Mouse (Mus musculus): ENCODE results near the gene Psat1. TPM values are rescaled to one million over a fixed set of nuclear protein-coding genes. Genes with fewer than 3 reads are reported as not detected.

Gene Psat1
- polyA plus RNA-seq, 1 experiment from 2014 or later: 76.2 TPM

- Histone ChIP-seq H3K9me3 (no peaks in the 10 kb centered on the region), H3K27me3 (no peaks in the 10 kb centered on the region), H3K4me2 (no peak overlapping the region), H3K4me1 (replicated peaks) (no peaks in the 10 kb centered on the region), H3K9ac (no peak overlapping the region), H3K27ac (replicated peaks) (no peak overlapping the region), H3K4me3 (no peak overlapping the region), H3K36me3 (peaks cover 74% of the 10 kb centered on the region)
- WGBS: 89% methylated on average over 13 of the region's 13 CpGs
- ATAC-seq (ENCODE audit: low read depth): no peak
Measured at GRCm38 (mm10) chr19:15962313-15962712, 15.2 kb upstream of the Psat1 start.

- H3K27me3 ChIP-seq: no peaks in the 10 kb centered on the region
- no peak overlapping the region for H3K4me3 ChIP-seq
- no peak overlapping the region for H3K27ac ChIP-seq (replicated peaks)
- H3K4me1 ChIP-seq (replicated peaks): no peaks in the 10 kb centered on the region
- H3K36me3 ChIP-seq: peaks cover 12% of the 10 kb centered on the region
- H3K9me3 ChIP-seq: 0 out of 2 replicates have a peak, but pooled peaks cover 3% of the 10 kb centered on the region
- 62% methylated on average over 3 of the region's 3 CpGs for WGBS
- ATAC-seq (ENCODE audit: low read depth): 0 out of 2 replicates have a peak, but pooled peaks have one; percentile 32
- H3K9ac ChIP-seq: no peak overlapping the region
- H3K4me2 ChIP-seq: no peak overlapping the region
Measured at GRCm38 (mm10) chr19:15950225-15950624, 3.1 kb upstream of the Psat1 start.

- WGBS: 86% methylated on average over 1 of the region's 1 CpGs
- ATAC-seq (ENCODE audit: low read depth): no peak
Measured at GRCm38 (mm10) chr19:15948867-15949266, 1.7 kb upstream of the Psat1 start.

GRCm38 (mm10) chr19:15948426-15948825 lies 1.3 kb upstream of the Psat1 start:
- Histone ChIP-seq H3K9me3 (peaks cover 7% of the 10 kb centered on the region; the same call in 1 of the 2 replicates), H3K9ac (no peak overlapping the region), H3K4me1 (replicated peaks) (no peaks in the 10 kb centered on the region), H3K4me2 (no peak overlapping the region), H3K27ac (replicated peaks) (no peak overlapping the region), H3K27me3 (no peaks in the 10 kb centered on the region), H3K4me3 (no peak overlapping the region), H3K36me3 (0 out of 2 replicates have a peak, but pooled peaks cover 4% of the 10 kb centered on the region)
- ATAC-seq (ENCODE audit: low read depth): no peak
- WGBS: 88% methylated on average over 7 of the region's 7 CpGs

More at GRCm38 (mm10) chr19:15948867-15949266, 1.7 kb upstream of the Psat1 start:
- Histone ChIP-seq H3K27me3 (no peaks in the 10 kb centered on the region), H3K9ac (no peak overlapping the region), H3K36me3 (0 out of 2 replicates have a peak, but pooled peaks cover 4% of the 10 kb centered on the region), H3K9me3 (peaks cover 7% of the 10 kb centered on the region; the same call in 1 of the 2 replicates), H3K27ac (replicated peaks) (no peak overlapping the region), H3K4me3 (no peak overlapping the region), H3K4me2 (no peak overlapping the region), H3K4me1 (replicated peaks) (no peaks in the 10 kb centered on the region)

- Histone ChIP-seq H3K4me3 (no peak overlapping the region), H3K36me3 (no peaks in the 10 kb centered on the region), H3K9me3 (peaks cover 7% of the 10 kb centered on the region; the same call in 1 of the 2 replicates), H3K4me1 (replicated peaks) (no peaks in the 10 kb centered on the region), H3K4me2 (no peak overlapping the region), H3K27me3 (no peaks in the 10 kb centered on the region), H3K27ac (replicated peaks) (no peak overlapping the region), H3K9ac (no peak overlapping the region)
- ATAC-seq (ENCODE audit: low read depth): no peak
- WGBS: 76% methylated on average over 10 of the region's 10 CpGs
Measured at GRCm38 (mm10) chr19:15946663-15947062, 474 bp downstream of the Psat1 start.

- H3K9ac ChIP-seq: no peak overlapping the region
- 69% methylated on average over 7 of the region's 7 CpGs for WGBS
- no peaks in the 10 kb centered on the region for H3K4me1 ChIP-seq (replicated peaks)
- H3K36me3 ChIP-seq: no peaks in the 10 kb centered on the region
- no peak overlapping the region for H3K4me3 ChIP-seq
- H3K9me3 ChIP-seq: peaks cover 4% of the 10 kb centered on the region; the same call in 1 of the 2 replicates
- no peak overlapping the region for H3K27ac ChIP-seq (replicated peaks)
- H3K27me3 ChIP-seq: no peaks in the 10 kb centered on the region
- H3K4me2 ChIP-seq: no peak overlapping the region
- no peak for ATAC-seq (ENCODE audit: low read depth)
Measured at GRCm38 (mm10) chr19:15943117-15943423, 4.1 kb downstream of the Psat1 start.

GRCm38 (mm10) chr19:15942421-15943116 lies 4.6 kb downstream of the Psat1 start:
- H3K27me3 ChIP-seq: no peaks in the 10 kb centered on the region
- no peak overlapping the region for H3K4me2 ChIP-seq
- no peak overlapping the region for H3K4me3 ChIP-seq
- H3K4me1 ChIP-seq (replicated peaks): no peaks in the 10 kb centered on the region
- no peaks in the 10 kb centered on the region for H3K36me3 ChIP-seq
- 41% methylated on average over 11 of the region's 11 CpGs for WGBS
- no peak overlapping the region for H3K9ac ChIP-seq
- peaks cover 4% of the 10 kb centered on the region; the same call in 1 of the 2 replicates for H3K9me3 ChIP-seq
- no peak for ATAC-seq (ENCODE audit: low read depth)
- no peak overlapping the region for H3K27ac ChIP-seq (replicated peaks)

GRCm38 (mm10) chr19:15941399-15941798 lies 5.7 kb downstream of the Psat1 start:
- no peak overlapping the region for H3K9ac ChIP-seq
- WGBS: 81% methylated on average over 8 of the region's 8 CpGs

GRCm38 (mm10) chr19:15925719-15926045 lies 21.5 kb downstream of the Psat1 start:
- ATAC-seq (ENCODE audit: low read depth): peak; percentile 56
- Histone ChIP-seq H3K27me3 (peaks cover 7% of the 10 kb centered on the region; the same call in 1 of the 2 replicates), H3K4me1 (replicated peaks) (peaks cover 29% of the 10 kb centered on the region), H3K9me3 (no peaks in the 10 kb centered on the region), H3K27ac (replicated peaks) (peak overlapping the region; percentile 83), H3K4me3 (peak overlapping the region; percentile 54), H3K36me3 (0 out of 2 replicates have a peak, but pooled peaks cover under 1% of the 10 kb centered on the region), H3K9ac (no peak overlapping the region), H3K4me2 (peak overlapping the region; percentile 81)
- WGBS: 11% methylated on average over 4 of the region's 4 CpGs

More at GRCm38 (mm10) chr19:15941399-15941798, 5.7 kb downstream of the Psat1 start:
- no peak overlapping the region for H3K4me2 ChIP-seq
- H3K4me1 ChIP-seq (replicated peaks): no peaks in the 10 kb centered on the region
- no peaks in the 10 kb centered on the region for H3K27me3 ChIP-seq
- H3K9me3 ChIP-seq: peaks cover 4% of the 10 kb centered on the region; the same call in 1 of the 2 replicates
- no peak overlapping the region for H3K27ac ChIP-seq (replicated peaks)
- no peak for ATAC-seq (ENCODE audit: low read depth)
- H3K4me3 ChIP-seq: no peak overlapping the region
- H3K36me3 ChIP-seq: no peaks in the 10 kb centered on the region

- no peaks in the 10 kb centered on the region for H3K9me3 ChIP-seq
- peak overlapping the region; percentile 81 for H3K4me2 ChIP-seq
- 2% methylated on average over 43 of the region's 43 CpGs for WGBS
- H3K27ac ChIP-seq (replicated peaks): peak overlapping the region; percentile 84
- peak overlapping the region; percentile 72 for H3K9ac ChIP-seq
- 0 out of 2 replicates have a peak, but pooled peaks cover 3% of the 10 kb centered on the region for H3K36me3 ChIP-seq
- H3K4me3 ChIP-seq: peak overlapping the region; percentile 54
- peak; percentile 99 for ATAC-seq (ENCODE audit: low read depth)
- peaks cover 7% of the 10 kb centered on the region; the same call in 1 of the 2 replicates for H3K27me3 ChIP-seq
- H3K4me1 ChIP-seq (replicated peaks): peaks cover 29% of the 10 kb centered on the region
Measured at GRCm38 (mm10) chr19:15924866-15925718, 22.0 kb downstream of the Psat1 start.

GRCm38 (mm10) chr19:15924181-15924865 lies 22.8 kb downstream of the Psat1 start:
- under 1% methylated on average over 46 of the region's 46 CpGs for WGBS
- H3K9ac ChIP-seq: peak overlapping the region; percentile 72
- peak overlapping the region; percentile 81 for H3K4me2 ChIP-seq
- H3K4me3 ChIP-seq: peak overlapping the region; percentile 54
- H3K36me3 ChIP-seq: 0 out of 2 replicates have a peak, but pooled peaks cover 3% of the 10 kb centered on the region
- no peaks in the 10 kb centered on the region for H3K9me3 ChIP-seq
- H3K27me3 ChIP-seq: peaks cover 7% of the 10 kb centered on the region; the same call in 1 of the 2 replicates
- H3K4me1 ChIP-seq (replicated peaks): peaks cover 29% of the 10 kb centered on the region
- peak overlapping the region; percentile 84 for H3K27ac ChIP-seq (replicated peaks)
- ATAC-seq (ENCODE audit: low read depth): peak; percentile 74
